Mouse (Mus musculus) large intestine, adult 2 months (tissue): Measurements from ENCODE around the gene Gm4969. TPM values are rescaled to one million over a fixed set of nuclear protein-coding genes. Genes with fewer than 3 reads are reported as not detected.
"Not testable (repeated sequence)": the region's sequence is repeated elsewhere in the genome, so short reads cannot be mapped to it uniquely, and the experiment has no call there.

Experiments used
- DNase-seq: peaks from one replicate; pipeline ENCODE4 v3.0.0-alpha.2; 2012; ENCODE audit warnings: low read depth, low spot score
- WGBS: fragments of 180-500 bp; shearing (Covaris S2); methylation state at CpG from one replicate; pipeline ENCODE4 v1.1.7; 2018; 5-methylcytosine and 5-hydroxymethylcytosine counted together
- polyA plus RNA-seq: library from polyadenylated mRNA; depleted of rRNA; stranded (reverse); fragments of >200 nt; gene quantifications from 2 replicates; pipeline ENCODE4 v1.2.3, GENCODE M21; 2012; rRNA removed

Gm4969 gene
- polyA plus RNA-seq: 0.03 TPM in 1 of 2 replicates, not detected in the other

DNA sequence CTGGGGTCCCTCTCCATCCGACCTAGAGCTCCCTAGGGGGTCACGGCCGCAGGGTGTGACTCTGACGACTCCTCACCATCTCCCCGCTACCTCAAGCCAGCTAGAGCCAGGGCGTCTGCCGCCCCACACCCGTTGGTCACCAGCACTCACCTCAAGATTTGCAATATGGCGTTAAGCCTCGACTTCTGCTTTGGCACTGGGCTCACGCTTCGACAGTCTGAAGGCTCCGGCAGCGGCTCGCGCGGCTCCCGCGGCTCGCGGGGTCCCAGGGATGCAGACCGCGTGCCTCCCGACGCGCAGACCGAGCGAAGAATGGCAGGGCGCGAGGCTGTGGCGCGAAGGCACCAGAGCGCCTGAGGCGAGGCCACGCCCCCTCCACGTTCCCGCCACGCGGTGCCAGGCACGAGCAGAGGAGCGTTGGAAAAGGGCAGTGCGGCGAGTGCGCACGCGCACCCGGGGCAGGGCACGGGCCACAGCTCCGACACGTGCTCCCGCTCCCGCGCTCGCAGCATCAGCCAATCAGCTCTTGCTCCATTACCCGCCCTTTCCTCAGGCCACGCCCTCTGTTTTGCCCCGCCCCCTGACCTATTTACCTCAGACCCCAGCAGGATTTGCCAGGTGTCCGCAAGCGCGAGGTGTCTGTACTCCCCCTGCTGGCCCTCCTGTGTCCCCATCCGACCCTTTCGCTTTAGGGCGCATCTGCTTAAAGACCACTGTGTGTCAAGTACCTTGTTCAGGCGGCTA, at the start of gene Gm4969:
Gm4969 (minus strand) TSS at position 341 of the 744 bp plus-strand sequence.
- WGBS: 35% methylated on average over 64 of the region's 64 CpGs
- no peak for DNase-seq

DNA sequence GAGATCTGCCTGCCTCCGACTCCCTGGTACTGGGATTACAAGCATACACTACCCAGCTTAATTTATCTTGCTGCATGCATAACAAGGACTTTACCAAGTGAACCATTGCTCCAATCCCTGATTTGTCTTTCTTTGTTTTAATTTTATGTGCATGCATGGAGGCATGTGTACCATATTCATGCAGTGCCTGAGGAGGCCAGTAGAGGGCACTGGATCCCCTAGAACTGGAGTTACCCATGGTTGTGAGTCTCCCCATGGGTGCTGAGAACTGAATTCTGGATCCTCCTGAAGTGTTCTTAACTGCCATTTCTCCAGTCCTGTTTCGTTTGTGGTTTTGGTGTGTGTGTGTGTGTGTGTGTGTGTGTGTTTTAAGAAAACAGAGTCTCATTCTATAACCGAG, 48.8 kb upstream of the Gm4969 start:
- no peak for DNase-seq
- WGBS: 86% methylated on average over 3 of the region's 3 CpGs

DNA sequence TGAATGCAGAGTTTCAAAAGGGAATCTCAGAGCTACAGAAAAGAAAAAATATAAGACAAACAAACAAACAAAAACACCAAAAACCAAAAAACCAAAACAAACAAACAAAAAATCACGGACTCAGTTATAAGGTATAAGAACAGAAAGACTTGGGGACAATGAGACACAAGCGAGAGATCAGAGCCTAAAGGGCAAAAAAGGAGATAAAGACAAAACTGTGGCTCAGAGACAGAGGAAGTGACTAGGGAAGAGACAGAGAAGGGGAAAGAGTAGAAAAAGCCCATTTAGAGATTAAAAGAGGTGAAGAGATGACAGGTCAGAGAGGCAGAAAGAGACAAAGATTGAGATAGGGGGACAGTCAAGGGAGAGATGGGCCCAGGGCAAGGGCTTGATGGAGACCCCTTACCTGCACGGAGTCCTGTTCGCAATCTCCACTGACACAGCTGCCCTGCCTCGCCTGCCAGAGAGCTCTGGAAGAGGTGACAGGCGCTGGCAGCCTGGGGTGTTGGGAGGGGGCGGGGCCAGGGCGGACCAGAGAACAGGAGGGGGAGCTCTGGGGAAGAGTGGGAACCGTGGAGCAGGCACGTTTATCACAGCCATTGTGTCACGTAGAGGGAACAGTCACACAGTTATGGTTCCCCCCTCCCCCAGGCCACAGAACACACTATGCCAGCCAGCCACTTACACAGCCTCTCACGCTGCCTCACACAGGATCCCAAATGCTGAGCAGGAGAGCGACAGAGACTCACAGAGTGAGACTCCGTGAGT, 47.7 kb upstream of the Gm4969 start, which contains the start of gene Gipr:
Gipr (minus strand) TSS at position 472 of the 768 bp plus-strand sequence.
- no peak for DNase-seq
- 14% methylated on average over 14 of the region's 14 CpGs for WGBS

DNA sequence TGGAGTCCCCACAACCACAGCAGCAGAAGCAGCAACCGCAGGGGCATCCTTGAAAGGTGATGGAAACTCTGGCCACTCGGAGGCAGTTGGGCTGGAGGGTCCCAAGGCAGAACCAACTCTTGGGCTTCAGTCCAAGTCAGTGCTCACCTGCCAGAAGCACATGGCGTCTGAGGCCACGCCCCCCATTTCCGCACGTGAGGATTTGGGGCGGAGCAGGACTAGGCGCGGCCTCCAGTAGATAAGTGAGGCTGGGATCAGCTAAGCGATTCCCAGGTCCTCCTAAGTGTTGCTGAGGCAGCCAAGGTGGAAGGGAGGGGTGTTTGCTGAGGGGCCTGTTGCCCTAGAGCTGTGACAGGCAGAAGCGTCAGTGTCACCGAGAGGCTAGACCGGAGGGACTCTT, 46.8 kb upstream of the Gm4969 start:
- DNase-seq: no peak
- WGBS: 8% methylated on average over 13 of the region's 13 CpGs

DNA sequence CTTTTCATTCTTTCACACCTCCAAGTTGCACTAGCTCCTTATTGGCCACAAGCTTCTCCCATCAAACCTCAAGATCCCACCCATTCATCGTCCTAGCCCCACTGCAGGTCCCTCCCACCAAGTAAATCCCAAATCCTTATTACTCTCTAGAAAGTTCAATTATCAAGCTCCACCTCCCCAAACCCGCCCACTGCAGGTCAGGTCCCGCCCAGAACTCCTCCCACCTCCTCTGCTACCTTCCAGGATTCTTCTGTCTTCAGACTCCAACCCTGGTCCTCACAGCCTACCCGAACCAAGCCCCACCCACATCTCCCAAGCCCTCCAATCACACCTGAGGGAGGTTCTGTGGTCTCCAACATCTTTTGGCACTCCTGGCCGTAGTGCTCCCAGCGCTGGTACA, 46.0 kb upstream of the Gm4969 start:
- DNase-seq: no peak
- WGBS: 2% methylated on average over 6 of the region's 6 CpGs

DNA sequence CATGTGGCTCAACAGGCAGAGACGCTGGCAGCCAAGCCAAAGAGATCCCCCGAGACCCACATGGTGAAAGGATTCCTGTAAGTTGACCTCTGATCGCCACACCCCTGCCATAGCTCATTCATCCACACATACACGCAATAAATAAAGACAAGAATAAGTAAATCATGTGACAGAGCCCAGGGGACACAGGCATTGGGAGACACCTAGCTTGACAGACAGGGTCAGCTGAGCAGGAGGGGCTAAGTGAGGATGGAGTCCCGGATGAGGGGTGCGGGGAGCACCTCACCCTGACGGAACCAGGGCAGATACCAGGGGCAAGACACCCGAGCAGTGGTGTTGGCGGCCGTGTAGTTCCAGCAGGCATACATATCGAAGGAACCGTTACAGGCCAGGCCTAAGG, 45.6 kb upstream of the Gm4969 start:
- 17% methylated on average over 12 of the region's 12 CpGs for WGBS
- no peak for DNase-seq

DNA sequence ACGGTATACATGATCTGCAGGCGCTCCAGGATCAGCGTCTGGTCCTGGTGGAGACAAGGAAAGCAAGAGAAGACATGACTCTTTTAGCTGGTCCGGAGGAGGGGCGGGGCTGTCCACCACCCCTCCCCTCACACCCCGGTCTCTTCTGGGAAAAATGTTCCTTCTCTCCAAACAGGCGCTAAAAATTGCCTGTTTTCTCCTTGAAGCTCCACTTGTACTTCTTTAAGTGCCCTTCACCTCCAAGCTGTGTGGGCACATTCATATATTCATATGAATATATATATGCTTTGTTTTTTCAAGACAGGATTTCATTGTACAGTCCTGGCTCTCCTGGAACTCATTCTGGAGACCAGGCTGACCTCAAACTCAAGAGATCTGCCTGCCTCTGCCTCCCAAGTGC, 44.8 kb upstream of the Gm4969 start:
- 80% methylated on average over 7 of the region's 7 CpGs for WGBS
- DNase-seq: no peak

DNA sequence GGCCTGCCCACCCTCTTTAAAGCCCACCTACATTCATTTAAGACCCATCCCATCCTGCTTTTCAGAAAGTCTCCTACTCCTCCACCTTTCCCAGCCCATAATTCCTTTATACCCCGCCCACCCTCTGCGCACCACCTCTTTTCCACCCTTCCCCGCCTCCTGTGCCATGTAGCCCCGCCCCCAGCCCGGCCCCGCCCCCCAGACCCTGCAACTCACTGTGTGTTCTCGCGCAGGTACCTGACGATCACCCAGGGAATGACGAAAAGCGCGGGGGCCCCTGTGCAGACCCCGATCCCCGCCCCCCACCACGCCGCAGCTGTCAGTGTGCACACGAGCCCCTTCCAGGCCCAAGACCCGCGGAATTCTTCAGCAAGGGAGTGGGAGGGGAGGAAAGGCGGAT, 41.9 kb upstream of the Gm4969 start:
- DNase-seq: no peak
- WGBS: 2% methylated on average over 20 of the region's 20 CpGs

DNA sequence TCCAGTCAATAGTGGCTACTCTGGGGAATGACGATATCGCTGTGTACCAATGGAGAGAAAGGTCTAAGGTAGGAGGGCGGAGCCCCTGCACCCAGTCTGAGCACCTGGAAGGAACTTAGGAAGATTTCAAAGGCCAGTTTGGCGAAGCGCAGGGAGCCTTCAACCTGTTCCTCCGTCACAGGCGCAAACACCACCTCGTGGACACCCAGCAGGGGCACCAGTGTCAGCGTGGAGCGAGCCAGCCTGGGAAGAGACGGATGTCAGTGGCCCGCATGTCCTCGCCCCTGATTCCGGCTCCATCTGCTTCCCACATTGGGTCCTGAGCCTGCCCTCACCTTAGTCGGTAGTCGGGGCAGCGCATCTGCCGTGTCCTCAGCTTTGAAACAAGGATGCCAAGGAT, 41.2 kb upstream of the Gm4969 start:
- no peak for DNase-seq
- WGBS: 13% methylated on average over 18 of the region's 18 CpGs

DNA sequence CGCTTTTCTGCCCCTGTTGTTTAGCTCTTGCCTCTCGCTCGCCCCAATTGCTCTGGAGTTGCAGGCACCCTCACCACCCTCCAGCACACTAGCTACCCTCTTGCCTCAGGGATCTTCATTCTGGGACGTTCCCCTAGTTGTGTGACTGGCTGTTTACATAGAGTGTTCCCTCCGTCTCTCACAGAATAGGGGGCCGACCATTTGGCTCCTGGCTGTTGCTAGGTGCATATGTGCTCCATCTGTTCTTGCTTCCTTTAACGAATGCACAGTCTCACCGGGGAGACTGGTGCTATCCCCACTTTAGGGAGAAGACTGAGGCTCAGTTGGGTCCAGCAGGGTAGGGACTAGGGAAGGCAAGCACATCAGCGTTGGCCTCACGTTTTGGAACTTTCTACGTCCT, 40.4 kb upstream of the Gm4969 start:
- DNase-seq: no peak
- 74% methylated on average over 11 of the region's 11 CpGs for WGBS

DNA sequence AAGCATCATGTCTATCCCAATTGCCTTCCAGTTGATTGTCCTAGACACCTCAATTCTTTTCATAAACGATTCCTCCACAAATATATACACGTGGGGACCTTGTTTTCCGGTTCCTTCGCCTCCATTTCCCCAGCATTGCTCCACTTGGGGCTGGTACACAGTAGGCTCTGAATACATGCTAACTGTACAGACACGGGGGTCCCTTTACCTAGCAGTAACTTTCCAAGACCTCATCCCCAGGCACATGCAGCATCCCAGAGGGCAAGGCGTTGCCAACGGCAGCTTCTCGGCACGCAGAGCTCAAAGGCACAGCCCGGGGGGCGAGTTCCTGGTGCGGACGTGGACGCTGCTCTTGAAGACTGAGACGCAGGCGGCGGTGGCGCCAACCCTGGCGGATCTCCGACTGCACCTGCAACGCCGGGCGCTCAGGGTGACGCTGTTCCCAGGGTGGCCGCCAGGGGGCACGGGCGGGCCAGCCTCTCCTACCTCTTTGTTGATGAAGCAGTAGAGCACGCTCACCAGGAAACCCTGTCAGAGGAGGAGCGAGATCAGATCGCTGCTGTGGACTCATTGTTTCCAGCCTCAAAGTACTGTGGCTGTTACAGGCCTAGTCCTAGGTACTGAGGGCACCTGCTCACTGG, 39.1 kb upstream of the Gm4969 start:
- no peak for DNase-seq
- 4% methylated on average over 30 of the region's 30 CpGs for WGBS

DNA sequence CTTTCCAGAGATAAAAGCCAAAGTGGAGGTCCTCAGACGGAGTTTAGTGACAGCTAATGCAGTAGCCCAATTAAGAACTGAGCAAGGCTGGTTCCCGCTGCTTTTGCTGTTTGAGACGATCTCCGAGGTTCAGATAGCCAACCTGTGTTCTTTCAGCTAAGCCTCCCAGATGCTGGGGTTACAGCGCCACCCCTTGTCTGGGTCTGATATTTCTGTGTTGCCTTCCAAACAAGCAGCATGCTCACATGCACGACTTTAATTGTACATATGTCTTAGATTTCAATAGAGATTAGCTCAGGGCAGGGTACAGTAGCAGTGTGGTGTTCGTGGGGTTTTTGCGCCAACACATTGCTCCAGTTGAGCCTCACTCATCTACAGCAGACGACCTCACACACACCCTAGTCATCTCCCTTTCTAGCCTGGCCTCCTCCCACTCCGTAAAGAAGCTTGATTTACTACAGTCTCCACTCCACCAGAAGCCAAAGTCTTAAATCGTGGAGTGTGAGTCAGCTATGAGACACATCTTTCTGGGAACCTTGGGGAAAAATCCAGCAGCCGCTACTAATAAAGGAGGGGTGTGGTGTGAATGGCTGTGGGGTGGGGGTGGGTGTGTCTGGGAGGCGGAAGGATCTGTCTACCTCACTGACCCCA, 37.8 kb upstream of the Gm4969 start:
- 20% methylated on average over 13 of the region's 13 CpGs for WGBS
- peak; percentile 76 for DNase-seq

DNA sequence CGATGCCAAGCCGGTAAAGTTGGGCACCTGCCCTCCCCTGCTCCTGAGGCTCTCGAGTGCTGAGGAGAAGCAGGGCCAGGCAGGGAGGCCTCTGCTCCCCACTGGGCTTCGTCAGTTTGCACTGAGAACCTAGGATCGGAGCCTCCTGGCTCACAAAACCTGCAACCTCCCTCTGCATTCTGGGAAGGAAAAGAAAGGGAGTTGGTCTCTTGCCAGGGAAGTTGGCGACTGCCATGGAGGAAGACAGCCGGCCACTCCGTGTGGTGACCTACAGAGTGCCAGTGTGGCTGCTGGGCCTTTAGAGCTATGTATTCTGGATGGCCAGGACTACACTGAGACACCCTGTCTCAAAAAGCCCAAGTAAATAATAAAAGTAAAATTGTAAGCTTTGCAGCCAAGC, 36.6 kb upstream of the Gm4969 start:
- no peak for DNase-seq
- WGBS: 60% methylated on average over 8 of the region's 8 CpGs

DNA sequence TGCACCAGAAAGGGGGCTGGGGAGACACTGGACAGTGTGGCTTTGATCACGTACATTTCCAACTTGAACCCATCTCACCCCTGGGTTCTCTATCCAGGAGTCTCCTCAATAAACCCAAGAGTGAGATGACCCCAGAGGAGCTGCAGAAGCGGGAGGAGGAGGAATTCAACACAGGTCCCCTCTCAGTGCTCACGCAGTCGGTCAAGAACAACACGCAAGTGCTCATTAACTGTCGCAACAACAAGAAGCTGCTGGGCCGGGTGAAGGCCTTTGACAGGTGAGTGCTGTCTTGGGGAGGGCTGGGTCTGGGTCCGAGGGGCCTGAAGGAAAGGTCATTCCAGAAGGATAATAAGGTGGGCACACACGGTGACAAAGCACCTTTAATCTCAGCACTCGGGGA, 33.0 kb upstream of the Gm4969 start:
- DNase-seq: not testable (repeated sequence)
- WGBS: 81% methylated on average over 10 of the region's 10 CpGs

DNA sequence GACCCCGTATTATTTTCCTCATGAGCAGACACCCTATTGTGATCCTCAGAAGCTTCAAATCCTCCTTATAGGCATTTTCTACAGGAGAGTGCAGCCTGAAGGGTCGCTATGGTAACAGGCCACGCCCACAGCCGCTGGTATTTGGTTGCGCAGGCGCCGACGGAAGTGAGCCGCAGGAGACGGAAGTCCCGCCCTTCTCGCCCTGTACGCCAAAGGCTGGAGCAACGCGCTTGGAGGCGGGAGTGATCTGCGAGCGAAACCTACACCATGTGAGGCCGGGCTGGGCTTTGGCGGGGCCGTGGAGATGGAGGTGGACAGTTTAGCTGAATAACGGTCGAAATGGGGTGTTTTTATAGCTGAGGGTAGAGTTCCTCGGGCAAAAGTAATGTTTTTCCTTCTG, 31.5 kb upstream of the Gm4969 start, which contains the start of gene Snrpd2:
Snrpd2 (plus strand) TSS at position 97 of the 400 bp plus-strand sequence.
- under 1% methylated on average over 24 of the region's 24 CpGs for WGBS
- DNase-seq: peak; percentile 78

DNA sequence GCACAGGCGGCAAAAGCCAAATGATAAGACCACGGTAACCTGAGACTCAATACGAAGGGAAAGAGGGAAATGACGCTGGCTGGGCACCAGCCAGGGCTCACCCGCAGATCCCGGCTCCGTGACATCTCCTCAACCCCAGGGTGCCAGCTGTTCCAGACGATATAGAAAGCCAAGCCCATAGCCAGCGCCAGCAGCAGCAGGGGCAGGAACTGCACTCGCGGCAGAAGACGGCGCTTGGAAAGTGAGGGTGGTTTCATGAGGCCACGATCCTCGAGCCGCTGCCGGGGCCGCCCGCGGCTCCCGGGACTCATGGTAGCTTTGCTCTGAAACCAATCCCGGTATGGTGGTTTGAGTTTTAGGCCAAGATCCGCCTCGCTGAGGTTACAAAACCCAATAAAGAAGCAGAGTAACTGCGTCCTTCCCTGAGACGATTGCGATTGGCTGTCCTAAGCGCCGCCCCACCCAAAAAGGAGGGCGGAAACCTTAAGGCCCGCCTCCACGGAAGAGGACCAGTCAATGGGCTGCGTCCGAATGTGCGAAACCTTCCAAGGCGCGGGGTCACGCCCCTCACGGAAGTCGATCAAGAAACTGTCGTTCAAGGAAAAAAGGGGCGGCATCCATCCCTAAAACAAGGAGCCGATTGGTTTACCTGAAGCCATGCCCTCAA, 30.8 kb upstream of the Gm4969 start, which contains the start of gene Qpctl:
Qpctl (minus strand) TSS at position 417 of the 667 bp plus-strand sequence.
- WGBS: under 1% methylated on average over 43 of the region's 43 CpGs
- DNase-seq: peak; percentile 98

DNA sequence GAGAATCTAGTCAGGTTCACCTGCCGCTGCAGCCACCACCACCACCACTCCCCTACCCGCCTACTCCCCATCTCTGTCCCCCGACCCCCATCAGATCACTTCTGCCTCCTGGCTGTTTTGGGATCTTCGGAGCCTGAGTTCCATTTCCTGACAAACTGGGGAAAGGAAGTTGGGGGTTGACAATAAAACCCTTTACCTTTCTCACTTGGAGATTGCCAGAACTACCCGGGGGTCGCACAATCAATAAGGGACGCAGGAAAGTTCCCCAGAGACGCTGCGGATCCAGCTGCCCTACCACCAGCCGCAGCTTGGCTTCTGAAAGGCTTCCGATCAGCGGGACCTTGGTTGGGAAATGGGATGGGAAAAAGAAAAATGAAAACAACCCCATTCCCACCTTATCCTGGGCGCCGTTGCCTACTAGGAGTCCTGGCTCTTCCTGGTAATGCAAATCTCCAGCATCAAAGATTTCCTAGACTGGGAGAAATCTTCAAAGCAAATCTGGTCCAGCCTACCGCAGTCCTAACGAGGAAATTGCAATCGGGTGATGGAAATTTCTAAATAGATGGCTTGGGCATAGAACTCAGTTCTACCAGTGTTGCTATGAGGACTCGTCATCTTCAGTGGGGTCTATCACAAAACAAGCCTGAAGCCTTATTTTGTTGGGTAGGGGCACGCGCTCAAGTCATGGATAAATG, 30.2 kb upstream of the Gm4969 start:
- no peak for DNase-seq
- WGBS: 8% methylated on average over 20 of the region's 20 CpGs

DNA sequence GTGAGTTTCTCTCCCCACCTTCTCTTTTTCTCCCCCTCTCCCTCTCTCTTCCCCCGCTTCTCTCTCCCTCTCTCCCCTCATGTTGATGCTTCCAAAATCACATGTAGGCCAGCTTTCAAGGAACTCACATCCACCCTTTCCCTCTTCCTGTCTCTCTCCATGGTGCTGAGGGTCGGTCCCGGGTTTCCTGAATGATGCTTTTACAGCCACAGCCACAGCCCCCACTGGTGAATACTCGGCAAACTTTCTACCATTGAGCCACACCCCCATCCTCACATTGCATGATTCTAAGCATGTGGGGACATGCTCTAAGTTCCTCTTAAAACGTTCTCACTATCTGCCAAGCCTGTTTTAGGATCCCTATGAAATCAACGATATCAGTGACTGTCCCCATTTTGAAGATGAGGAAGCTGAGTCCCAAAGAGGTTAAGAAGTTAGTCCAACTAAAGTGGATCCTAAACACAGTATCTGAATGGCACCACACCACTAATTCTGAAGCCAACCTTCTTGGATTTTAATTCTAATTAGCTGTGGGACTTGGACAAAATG, 29.4 kb upstream of the Gm4969 start:
- 46% methylated on average over 6 of the region's 6 CpGs for WGBS

More for the DNA sequence above, 29.4 kb upstream of the Gm4969 start:
- DNase-seq: no peak
